In genomic region chr15:83277451-83277850, GRCm38 (mm10) we compare ENCODE assay signal across 15 mouse cellular contexts. TPM values are rescaled to one million over a fixed set of nuclear protein-coding genes. Genes with fewer than 3 reads are reported as not detected.
DNase-seq lines count a peak whose midpoint lies in the region; ATAC-seq lines count a peak whose summit lies in the region.
"Had no signal": no experiment of that assay in that cellular context is flagged by ENCODE, and none has a peak within 500 bp of the region (broad histone marks: within the 10 kb centered on the region; RNA-seq: fewer than 3 reads in every experiment).

No protein-coding gene starts in this region.

- H3K36me3 ChIP-seq in midbrain, embryonic 16.5 days (ENCODE audit: control insufficient read depth, insufficient read depth, low read length): no peaks in the 10 kb centered on the region
- H3K36me3 ChIP-seq: embryonic facial prominence, embryonic 15.5 days; heart, embryonic 10.5 days; hindbrain, embryonic 12.5 days; limb, embryonic 15.5 days; lung, embryonic 15.5 days; neural tube, embryonic 13.5 days had no signal

- H3K9me3 ChIP-seq in midbrain, embryonic 16.5 days (replicated peaks; ENCODE audit: control insufficient read depth, low read length, poor library complexity, severe bottlenecking): no peaks in the 10 kb centered on the region
- H3K9me3 ChIP-seq: embryonic facial prominence, embryonic 15.5 days; heart, embryonic 10.5 days; limb, embryonic 15.5 days; lung, embryonic 15.5 days; midbrain, embryonic 12.5 days; neural tube, embryonic 13.5 days had no signal

- H3K4me2 ChIP-seq in midbrain, embryonic 16.5 days (ENCODE audit: low read length): no peak overlapping the region
- H3K4me2 ChIP-seq: embryonic facial prominence, embryonic 15.5 days; hindbrain, embryonic 12.5 days; limb, embryonic 15.5 days; lung, embryonic 15.5 days; midbrain, embryonic 12.5 days; neural tube, embryonic 13.5 days had no signal

- no peaks in the 10 kb centered on the region for H3K4me1 ChIP-seq in midbrain, embryonic 16.5 days (ENCODE audit: control insufficient read depth, insufficient read depth, low read length)
- H3K4me1 ChIP-seq: embryonic facial prominence, embryonic 15.5 days; heart, embryonic 10.5 days; hindbrain, embryonic 12.5 days; limb, embryonic 15.5 days; midbrain, embryonic 12.5 days; neural tube, embryonic 13.5 days had no signal

- no peak overlapping the region for H3K9ac ChIP-seq in midbrain, embryonic 16.5 days (ENCODE audit: low read depth, low read length)
- H3K9ac ChIP-seq: embryonic facial prominence, embryonic 15.5 days; hindbrain, embryonic 12.5 days; limb, embryonic 15.5 days; lung, embryonic 15.5 days; midbrain, embryonic 12.5 days; neural tube, embryonic 13.5 days had no signal

- H3K27ac ChIP-seq in midbrain, embryonic 16.5 days (ENCODE audit: low read length): no peak overlapping the region
- H3K27ac ChIP-seq: embryonic facial prominence, embryonic 15.5 days; heart, embryonic 10.5 days; hindbrain, embryonic 12.5 days; limb, embryonic 15.5 days; lung, embryonic 15.5 days; midbrain, embryonic 12.5 days; neural tube, embryonic 13.5 days had no signal

- peak; percentile 52 for DNase-seq in adrenal gland, postnatal 10 days
- DNase-seq in brain, adult 2 months (ENCODE audit: low read depth, low spot score): peak; percentile 92
- DNase-seq in fibroblast of lung, adult 2 months (ENCODE audit: low read depth): peak; percentile 44
- DNase-seq in retina, postnatal 1 day: peak; percentile 70
- no peak for DNase-seq in kidney, adult 8-10 months
- DNase-seq in gastrocnemius, adult 18-20 months (ENCODE audit: low spot score): no peak
- DNase-seq: kidney, adult 18-20 months had no signal

- no peak for ATAC-seq in midbrain, embryonic 16.5 days

- H3K4me3 ChIP-seq in midbrain, embryonic 16.5 days (ENCODE audit: low read depth, low read length): no peak overlapping the region
- H3K4me3 ChIP-seq: embryonic facial prominence, embryonic 15.5 days; heart, embryonic 10.5 days; hindbrain, embryonic 12.5 days; limb, embryonic 15.5 days; lung, embryonic 15.5 days; midbrain, embryonic 12.5 days; neural tube, embryonic 13.5 days had no signal

- no peaks in the 10 kb centered on the region for H3K27me3 ChIP-seq in midbrain, embryonic 16.5 days (ENCODE audit: control insufficient read depth, insufficient read depth, low read depth, low read length)
- H3K27me3 ChIP-seq: embryonic facial prominence, embryonic 15.5 days; hindbrain, embryonic 12.5 days; limb, embryonic 15.5 days; lung, embryonic 15.5 days; midbrain, embryonic 12.5 days; neural tube, embryonic 13.5 days had no signal

- WGBS in midbrain, embryonic 16.5 days: 75% methylated on average over 4 of the region's 4 CpGs

RNA-seq across cellular contexts. Expression of gene A4galt, which starts 25.9 kb away (rescaled TPM):
- 10 to 100 TPM; 12.3 to 12.8 TPM for total RNA-seq in adrenal gland, postnatal 10 days (2021)
- polyA plus RNA-seq in midbrain, embryonic 16.5 days (2015; fragmentation: Nextera tagmentation; extraction: Ambion mirVana): 2.4 and 2.6 TPM in 2 replicates
- 1 to 10 TPM; 3.0 to 3.3 TPM for total RNA-seq in gastrocnemius, adult 18-20 months (2021)
- polyA plus RNA-seq: heart, embryonic 10.5 days had no signal

Comparison
In these comparisons a context has a peak if more than half of its experiments do, and no peak if none do; other contexts are left out.
1. DNase-seq: peak in adrenal gland, postnatal 10 days (single experiment), brain, adult 2 months (single experiment), fibroblast of lung, adult 2 months (single experiment) and retina, postnatal 1 day (single experiment); none in kidney, adult 8-10 months (0 of 2) and gastrocnemius, adult 18-20 months (single experiment).